Mouse (Mus musculus): ENCODE results near the gene Ppp1r9a.

GRCm38 (mm10) chr6:5078009-5078408, 175.3 kb downstream of the Ppp1r9a start:
- TF ChIP-seq CTCF (IDR thresholded peaks at IDR 0.05; ENCODE audit: low read depth) = no peak
- TF ChIP-seq EP300 (IDR thresholded peaks at IDR 0.05; ENCODE audit: low read depth) = no peak
